Mouse (Mus musculus): Measurements from ENCODE around the gene Mlh1. TPM values are rescaled to one million over a fixed set of nuclear protein-coding genes. Genes with fewer than 3 reads are reported as not detected.

Mlh1 gene
- polyA plus RNA-seq, 1 experiment = 0.54 TPM

DNA sequence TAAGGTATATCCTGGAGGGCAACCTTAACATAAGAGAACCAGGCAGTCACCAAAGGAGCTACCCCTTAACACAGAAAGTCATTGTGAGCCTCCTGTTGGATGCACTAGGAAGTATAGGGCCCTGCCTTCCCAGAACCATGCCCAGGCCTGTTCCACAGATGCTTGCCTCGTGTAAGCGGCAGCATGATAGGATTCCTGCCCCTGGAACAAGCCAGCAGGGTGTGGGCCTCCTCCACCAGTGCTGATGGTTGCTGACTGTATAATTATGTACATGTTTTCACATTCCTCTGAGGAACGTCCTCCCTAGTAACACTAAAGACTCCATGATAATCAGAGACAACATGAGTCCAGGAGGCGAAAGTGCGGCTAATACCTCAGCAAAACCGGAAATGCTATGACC, 28.2 kb downstream of the Mlh1 start:
- no peak overlapping the region for H3K4me3 ChIP-seq (replicated peaks)
- no peaks in the 10 kb centered on the region for H3K9me3 ChIP-seq (ENCODE audit: control insufficient read depth, low read length)
- H3K4me1 ChIP-seq (ENCODE audit: control insufficient read depth) = peaks cover 3% of the 10 kb centered on the region
- TF ChIP-seq TAL1 (IDR thresholded peaks at IDR 0.05; ENCODE audit: low read length) = no peak
- no peak for TF ChIP-seq GATA1 (IDR thresholded peaks at IDR 0.05; ENCODE audit: low read length)
- H3K36me3 ChIP-seq (ENCODE audit: control insufficient read depth) = peaks cover 81% of the 10 kb centered on the region
- H3K27me3 ChIP-seq (ENCODE audit: control insufficient read depth) = no peaks in the 10 kb centered on the region

DNA sequence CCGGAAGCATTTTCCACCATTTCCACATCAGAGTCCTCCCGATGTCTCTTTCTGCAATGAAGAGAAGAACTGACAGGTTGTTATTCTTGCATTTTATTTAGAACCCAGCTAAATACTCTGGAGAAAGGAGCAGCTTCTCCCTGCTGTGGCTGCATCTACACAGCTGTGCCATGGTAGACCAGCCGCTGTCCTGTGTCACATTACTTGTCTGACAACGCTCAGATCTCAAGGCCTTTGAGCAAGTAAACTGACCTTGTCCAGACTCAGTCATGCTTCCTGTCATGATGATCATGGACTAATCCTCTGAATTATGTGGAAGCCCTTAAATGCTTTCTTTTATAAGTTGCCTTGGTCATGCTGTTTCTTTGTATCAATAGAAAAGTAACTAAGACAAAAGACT, 31.8 kb downstream of the Mlh1 start:
- no peaks in the 10 kb centered on the region for H3K4me1 ChIP-seq (ENCODE audit: control insufficient read depth)
- no peak overlapping the region for H3K4me3 ChIP-seq (replicated peaks)
- H3K9me3 ChIP-seq (ENCODE audit: control insufficient read depth, low read length) = no peaks in the 10 kb centered on the region
- TF ChIP-seq TAL1 (IDR thresholded peaks at IDR 0.05; ENCODE audit: low read length) = no peak
- TF ChIP-seq GATA1 (IDR thresholded peaks at IDR 0.05; ENCODE audit: low read length) = no peak
- no peaks in the 10 kb centered on the region for H3K27me3 ChIP-seq (ENCODE audit: control insufficient read depth)
- peaks cover 88% of the 10 kb centered on the region for H3K36me3 ChIP-seq (ENCODE audit: control insufficient read depth)

DNA sequence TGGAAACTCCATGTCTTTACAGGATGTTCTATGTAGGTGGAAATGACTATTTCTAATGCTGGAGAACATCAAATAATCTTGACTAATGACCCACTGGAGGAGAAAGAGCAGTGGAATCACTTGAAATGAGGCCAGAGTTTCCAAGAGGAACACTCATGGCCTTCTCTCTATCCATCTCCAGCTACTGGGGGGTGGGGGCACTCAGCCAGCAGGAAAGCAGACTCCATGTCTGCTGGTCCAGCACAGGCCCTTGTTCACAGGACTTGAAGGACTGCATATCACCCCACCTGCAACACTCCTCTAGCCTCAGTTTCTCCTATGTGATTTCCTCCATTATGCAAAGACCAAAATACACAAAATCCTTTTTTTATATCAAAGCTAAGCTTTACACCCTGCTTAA, 33.9 kb downstream of the Mlh1 start:
- H3K9me3 ChIP-seq (ENCODE audit: control insufficient read depth, low read length) = no peaks in the 10 kb centered on the region
- TF ChIP-seq TAL1 (IDR thresholded peaks at IDR 0.05; ENCODE audit: low read length) (no peak), GATA1 (IDR thresholded peaks at IDR 0.05; ENCODE audit: low read length) (no peak)
- no peaks in the 10 kb centered on the region for H3K27me3 ChIP-seq (ENCODE audit: control insufficient read depth)
- H3K36me3 ChIP-seq (ENCODE audit: control insufficient read depth) = peaks cover 93% of the 10 kb centered on the region
- no peaks in the 10 kb centered on the region for H3K4me1 ChIP-seq (ENCODE audit: control insufficient read depth)
- H3K4me3 ChIP-seq (replicated peaks) = no peak overlapping the region

DNA sequence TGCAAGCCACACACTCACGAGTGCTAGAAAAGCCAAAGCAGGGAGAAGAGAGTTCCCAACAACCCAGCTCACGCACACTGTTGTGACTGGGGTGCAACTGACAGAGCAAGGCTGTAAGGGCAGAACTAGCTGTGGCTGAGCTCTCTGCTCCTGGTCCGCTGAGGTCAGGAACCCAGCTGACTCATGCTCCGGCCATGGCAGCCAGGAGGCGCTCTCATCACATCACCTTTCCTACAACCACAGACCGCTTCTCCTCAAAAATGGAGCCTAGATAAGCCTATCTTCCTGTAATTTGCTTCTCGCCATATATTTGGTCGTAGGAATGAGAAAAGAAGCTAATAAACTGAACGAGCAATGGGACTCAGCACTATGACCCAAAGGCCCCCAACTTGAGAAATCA, 36.9 kb downstream of the Mlh1 start:
- H3K9me3 ChIP-seq (ENCODE audit: control insufficient read depth, low read length) = no peaks in the 10 kb centered on the region
- peaks cover 96% of the 10 kb centered on the region for H3K36me3 ChIP-seq (ENCODE audit: control insufficient read depth)
- H3K4me3 ChIP-seq (replicated peaks) = no peak overlapping the region
- peaks cover 2% of the 10 kb centered on the region; the same call in 1 of the 2 replicates for H3K4me1 ChIP-seq (ENCODE audit: control insufficient read depth)
- H3K27me3 ChIP-seq (ENCODE audit: control insufficient read depth) = no peaks in the 10 kb centered on the region
- TF ChIP-seq TAL1 (IDR thresholded peaks at IDR 0.05; ENCODE audit: low read length) = no peak
- no peak for TF ChIP-seq GATA1 (IDR thresholded peaks at IDR 0.05; ENCODE audit: low read length)

DNA sequence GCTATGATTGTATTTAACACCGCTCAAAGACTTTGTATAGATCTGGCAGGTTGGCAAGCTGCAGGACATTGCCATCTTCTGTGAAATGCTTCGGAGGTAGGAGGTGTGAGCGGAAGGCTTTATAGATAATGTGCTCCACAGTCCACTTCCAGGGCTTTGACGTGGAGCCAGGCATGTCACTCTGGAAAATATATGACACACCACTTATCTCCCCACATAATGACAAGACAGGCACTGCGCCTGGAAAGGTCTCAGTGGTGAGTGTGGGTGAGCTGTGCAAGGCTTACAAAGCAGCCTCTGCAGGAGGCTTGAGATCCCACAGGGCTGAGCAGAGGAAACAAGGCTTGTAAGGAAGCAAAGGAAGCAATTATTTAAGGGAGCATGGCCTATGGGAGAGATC, 43.1 kb downstream of the Mlh1 start:
- Histone ChIP-seq H3K36me3 (ENCODE audit: control insufficient read depth) (peaks cover 93% of the 10 kb centered on the region), H3K4me3 (replicated peaks) (no peak overlapping the region), H3K9me3 (ENCODE audit: control insufficient read depth, low read length) (no peaks in the 10 kb centered on the region), H3K4me1 (ENCODE audit: control insufficient read depth) (peaks cover 2% of the 10 kb centered on the region), H3K27me3 (ENCODE audit: control insufficient read depth) (no peaks in the 10 kb centered on the region)
- TF ChIP-seq GATA1 (IDR thresholded peaks at IDR 0.05; ENCODE audit: low read length) (no peak), TAL1 (IDR thresholded peaks at IDR 0.05; ENCODE audit: low read length) (no peak)

DNA sequence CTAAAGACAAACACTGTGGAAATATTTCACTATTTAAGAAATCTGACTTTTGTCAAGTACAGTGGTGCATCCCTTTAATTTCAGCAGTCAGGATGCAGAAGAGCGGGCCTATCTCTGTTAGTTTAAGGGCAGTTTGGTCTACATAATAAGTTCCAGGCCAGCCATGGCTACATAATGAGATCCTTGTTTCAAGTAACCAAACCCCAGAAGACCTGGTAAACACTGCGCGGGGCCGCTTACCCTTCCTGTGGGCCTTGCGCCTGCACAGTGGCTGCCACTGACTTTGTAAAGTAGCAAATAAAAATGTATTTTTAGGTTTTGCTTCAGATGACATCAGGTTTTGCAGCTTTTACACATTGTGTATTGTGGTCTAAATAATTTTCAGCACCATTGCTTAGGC, 48.2 kb downstream of the Mlh1 start:
- H3K27me3 ChIP-seq (ENCODE audit: control insufficient read depth) = no peaks in the 10 kb centered on the region
- H3K4me1 ChIP-seq (ENCODE audit: control insufficient read depth) = no peaks in the 10 kb centered on the region; the same call in 1 of the 2 replicates
- peaks cover 71% of the 10 kb centered on the region for H3K36me3 ChIP-seq (ENCODE audit: control insufficient read depth)
- TF ChIP-seq TAL1 (IDR thresholded peaks at IDR 0.05; ENCODE audit: low read length) = no peak
- TF ChIP-seq GATA1 (IDR thresholded peaks at IDR 0.05; ENCODE audit: low read length) = no peak
- H3K9me3 ChIP-seq (ENCODE audit: control insufficient read depth, low read length) = no peaks in the 10 kb centered on the region
- H3K4me3 ChIP-seq (replicated peaks) = no peak overlapping the region

DNA sequence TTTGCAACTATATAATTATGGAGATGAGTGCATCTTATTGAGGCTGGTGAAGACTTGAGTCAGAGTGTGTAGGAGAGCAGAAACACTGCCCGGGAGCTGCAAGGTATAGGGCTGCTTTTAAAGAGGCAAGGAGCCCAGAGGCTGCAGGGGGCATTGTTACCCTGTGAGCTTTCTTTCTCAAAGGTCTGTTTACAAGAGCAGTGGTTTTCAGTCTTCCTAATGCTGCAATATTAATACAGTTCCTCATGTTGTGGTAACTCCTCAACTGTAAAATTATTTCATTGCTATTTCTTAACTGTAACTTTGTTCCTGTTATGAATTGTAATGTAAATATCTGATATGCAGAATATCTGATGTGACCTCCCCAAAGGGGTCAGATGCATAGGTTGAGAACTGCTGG, 50.0 kb downstream of the Mlh1 start:
- Histone ChIP-seq H3K27me3 (ENCODE audit: control insufficient read depth) (no peaks in the 10 kb centered on the region), H3K4me3 (replicated peaks) (no peak overlapping the region), H3K4me1 (ENCODE audit: control insufficient read depth) (no peaks in the 10 kb centered on the region), H3K36me3 (ENCODE audit: control insufficient read depth) (peaks cover 57% of the 10 kb centered on the region), H3K9me3 (ENCODE audit: control insufficient read depth, low read length) (no peaks in the 10 kb centered on the region)
- TF ChIP-seq GATA1 (IDR thresholded peaks at IDR 0.05; ENCODE audit: low read length) (no peak), TAL1 (IDR thresholded peaks at IDR 0.05; ENCODE audit: low read length) (no peak)

DNA sequence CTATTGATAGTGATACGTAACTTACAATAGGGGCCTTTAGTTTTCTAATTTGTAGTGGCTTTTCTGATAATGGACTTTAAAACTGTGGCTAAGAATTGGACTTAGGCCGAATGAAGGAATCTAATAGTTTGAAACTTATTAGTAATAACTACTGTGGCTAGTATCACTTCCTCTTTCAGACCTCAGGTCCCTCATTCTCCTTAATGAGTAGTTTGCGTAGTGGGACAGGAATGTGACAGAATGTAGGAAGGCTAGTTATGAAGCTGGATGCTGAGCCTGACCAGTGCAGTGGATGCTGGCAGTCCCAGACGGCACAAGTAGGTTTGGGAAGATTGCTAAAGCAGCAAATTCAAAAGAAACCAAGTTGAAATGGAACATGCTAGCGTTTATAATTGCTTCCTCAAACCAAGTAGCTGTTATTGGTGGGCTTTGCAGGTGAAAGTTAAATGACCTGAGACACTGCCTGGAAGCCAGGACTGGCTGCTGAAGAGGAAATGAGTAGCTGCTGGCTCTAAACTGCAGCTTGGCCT, 51.0 kb downstream of the Mlh1 start:
- TF ChIP-seq TAL1 (IDR thresholded peaks at IDR 0.05; ENCODE audit: low read length) (no peak), GATA1 (IDR thresholded peaks at IDR 0.05; ENCODE audit: low read length) (no peak)
- Histone ChIP-seq H3K9me3 (ENCODE audit: control insufficient read depth, low read length) (no peaks in the 10 kb centered on the region), H3K27me3 (ENCODE audit: control insufficient read depth) (no peaks in the 10 kb centered on the region), H3K36me3 (ENCODE audit: control insufficient read depth) (peaks cover 56% of the 10 kb centered on the region), H3K4me1 (ENCODE audit: control insufficient read depth) (no peaks in the 10 kb centered on the region), H3K4me3 (replicated peaks) (no peak overlapping the region)

DNA sequence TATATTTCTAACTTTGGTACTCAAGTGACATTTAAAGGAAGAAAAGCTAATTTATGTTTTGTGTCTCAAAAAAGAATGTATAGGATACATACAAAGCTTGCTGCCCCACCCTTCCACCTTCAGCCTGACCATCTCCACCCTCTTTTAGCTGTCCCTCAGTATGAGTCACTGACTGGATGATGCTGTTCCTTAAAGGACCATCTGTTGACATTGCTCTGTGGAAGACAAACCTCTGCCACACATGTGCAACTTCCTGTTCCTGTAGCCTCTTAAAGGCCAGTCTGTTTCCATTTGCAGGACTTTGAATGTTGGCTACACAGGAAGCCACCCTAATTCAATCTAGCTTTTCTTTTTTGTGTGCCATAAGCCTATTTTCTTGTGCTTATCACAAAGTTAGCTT, 55.2 kb downstream of the Mlh1 start:
- H3K4me3 ChIP-seq (replicated peaks) = no peak overlapping the region
- peaks cover 40% of the 10 kb centered on the region for H3K36me3 ChIP-seq (ENCODE audit: control insufficient read depth)
- peaks cover 4% of the 10 kb centered on the region for H3K4me1 ChIP-seq (ENCODE audit: control insufficient read depth)
- no peaks in the 10 kb centered on the region for H3K9me3 ChIP-seq (ENCODE audit: control insufficient read depth, low read length)
- TF ChIP-seq GATA1 (IDR thresholded peaks at IDR 0.05; ENCODE audit: low read length) (no peak), TAL1 (IDR thresholded peaks at IDR 0.05; ENCODE audit: low read length) (no peak)
- no peaks in the 10 kb centered on the region for H3K27me3 ChIP-seq (ENCODE audit: control insufficient read depth)

DNA sequence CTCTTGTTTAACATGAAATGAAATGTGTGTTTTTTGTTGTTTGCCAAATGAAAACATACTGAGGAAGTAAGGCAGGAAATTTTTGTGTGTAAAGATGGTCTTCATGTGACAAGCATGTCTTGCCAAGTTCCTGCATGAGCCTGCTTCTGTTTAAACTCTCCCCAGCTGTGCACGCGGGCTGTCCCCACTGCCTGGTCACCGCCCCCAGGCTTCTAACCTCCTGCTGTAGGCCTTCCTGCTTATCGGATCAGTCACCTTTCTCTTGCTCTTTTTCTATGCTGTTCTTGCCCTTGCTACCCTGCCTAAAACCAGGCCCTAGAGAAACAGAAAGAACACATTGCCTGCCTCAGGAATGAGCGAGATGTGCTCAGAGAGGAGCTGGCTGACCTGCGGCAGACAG, 58.1 kb downstream of the Mlh1 start:
- Histone ChIP-seq H3K36me3 (ENCODE audit: control insufficient read depth) (peaks cover 29% of the 10 kb centered on the region), H3K4me1 (ENCODE audit: control insufficient read depth) (peaks cover 4% of the 10 kb centered on the region), H3K9me3 (ENCODE audit: control insufficient read depth, low read length) (no peaks in the 10 kb centered on the region), H3K4me3 (replicated peaks) (no peak overlapping the region), H3K27me3 (ENCODE audit: control insufficient read depth) (no peaks in the 10 kb centered on the region)
- TF ChIP-seq TAL1 (IDR thresholded peaks at IDR 0.05; ENCODE audit: low read length) = no peak
- TF ChIP-seq GATA1 (IDR thresholded peaks at IDR 0.05; ENCODE audit: low read length) = no peak
